Mouse (Mus musculus) thymus, adult 2 months (tissue): ENCODE results near the gene Ddah1. TPM values are rescaled to one million over a fixed set of nuclear protein-coding genes. Genes with fewer than 3 reads are reported as not detected.

Experiments used
- DNase-seq: peaks from one replicate; pipeline ENCODE4 v3.0.0; 2021
- H3K27ac ChIP-seq: fragments of 200-500 bp; 2 replicates; pipeline ENCODE4 v1.5.1; 2012; ENCODE audit warnings: low read length, control low read depth; ENCODE audit not compliant: control insufficient read depth, insufficient read depth
- H3K27me3 ChIP-seq: fragments of 200-500 bp; 2 replicates; pipeline ENCODE4 v1.6.1; 2012; ENCODE audit warnings: mild to moderate bottlenecking, low read length, moderate library complexity, mixed read lengths; ENCODE audit not compliant: control insufficient read depth, insufficient read depth
- H3K36me3 ChIP-seq: fragments of 200-500 bp; 2 replicates; pipeline ENCODE4 v1.6.1; 2012; ENCODE audit warnings: mild to moderate bottlenecking, low read length, moderate library complexity; ENCODE audit not compliant: control insufficient read depth, insufficient read depth
- H3K4me1 ChIP-seq: fragments of 200-500 bp; replicated peaks from 2 replicates; pipeline ENCODE4 v1.6.1; 2012; ENCODE audit warnings: low read length; ENCODE audit not compliant: control insufficient read depth, insufficient read depth
- H3K4me3 ChIP-seq: fragments of 200-500 bp; 2 replicates; pipeline ENCODE4 v1.5.1; 2012; ENCODE audit warnings: mild to moderate bottlenecking, low read length, control low read depth, moderate library complexity; ENCODE audit not compliant: control insufficient read depth, insufficient read depth
- CTCF ChIP-seq: fragments of 200-500 bp; IDR thresholded peaks from 2 replicates; pipeline ENCODE4 v1.5.1; 2012; ENCODE audit warnings: mild to moderate bottlenecking, control low read depth, low read length, moderate library complexity, borderline replicate concordance; ENCODE audit not compliant: control insufficient read depth, poor library complexity, insufficient read depth; ENCODE audit errors: extremely low read depth
- POLR2A ChIP-seq: fragments of 200-500 bp; IDR thresholded peaks from 2 replicates; pipeline ENCODE4 v1.6.1; 2012; ENCODE audit warnings: mild to moderate bottlenecking, low read length, control low read depth, moderate library complexity; ENCODE audit not compliant: control insufficient read depth, poor library complexity, insufficient read depth; ENCODE audit errors: extremely low read depth
- WGBS: fragments of 180-500 bp; shearing (Covaris S2); methylation state at CpG from one replicate; pipeline ENCODE4 v1.1.7; 2018; 5-methylcytosine and 5-hydroxymethylcytosine counted together
- polyA plus RNA-seq: library from polyadenylated mRNA; depleted of rRNA; stranded (reverse); fragments of >200 nt; gene quantifications from 2 replicates; pipeline ENCODE4 v1.2.3, GENCODE M21; 2012

Gene Ddah1
- polyA plus RNA-seq, 1 experiment = 2.9 TPM

DNA sequence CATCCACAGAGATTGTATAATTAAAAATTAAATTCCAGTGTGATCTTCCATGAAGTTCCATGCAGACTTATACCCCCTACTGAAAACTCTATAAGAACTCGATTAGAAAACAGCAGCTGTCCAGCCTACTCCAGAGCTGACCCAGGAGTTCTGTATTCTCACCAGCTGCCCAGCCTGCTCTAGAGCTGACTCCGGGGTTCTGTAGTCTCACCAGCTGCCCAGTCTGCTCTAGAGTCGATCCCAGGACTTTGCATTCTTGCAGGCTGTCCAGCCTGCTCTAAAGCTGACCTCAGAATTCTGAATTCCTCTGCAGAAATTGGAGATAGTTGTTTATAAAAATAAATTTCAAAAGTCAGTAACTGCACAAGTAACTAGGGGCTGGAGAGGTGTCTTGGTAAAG is 40.9 kb downstream of the Ddah1 start:
- no peaks in the 10 kb centered on the region for H3K4me1 ChIP-seq
- WGBS = 62% methylated on average over 3 of the region's 3 CpGs
- no peaks in the 10 kb centered on the region for H3K36me3 ChIP-seq
- no peak overlapping the region for H3K4me3 ChIP-seq
- TF ChIP-seq CTCF = no peak
- no peak for TF ChIP-seq POLR2A
- H3K27ac ChIP-seq = no peak overlapping the region
- H3K27me3 ChIP-seq = no peaks in the 10 kb centered on the region
- no peak for DNase-seq

DNA sequence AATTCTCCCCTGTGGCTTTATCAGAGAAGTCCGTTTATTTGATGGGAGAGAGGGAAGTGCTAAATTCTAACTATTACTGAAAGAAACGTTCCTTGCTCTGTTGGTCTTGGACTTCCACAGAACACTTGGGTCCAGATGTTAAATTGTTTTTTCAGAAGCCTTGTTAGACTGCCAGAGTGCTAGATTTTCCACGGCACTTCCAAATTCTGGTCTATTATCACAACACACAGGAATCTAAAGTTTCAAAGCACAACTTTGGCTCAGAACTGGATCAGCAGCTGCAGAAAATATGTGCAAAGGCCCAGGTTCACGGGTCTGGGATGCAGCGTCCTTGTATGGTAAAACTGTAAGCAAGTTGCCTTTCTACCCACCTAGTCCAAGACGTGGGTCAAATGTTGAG is 43.6 kb downstream of the Ddah1 start:
- no peak for DNase-seq
- 88% methylated on average over 6 of the region's 6 CpGs for WGBS

GRCm38 (mm10) chr3:145805848-145806247 is 47.4 kb downstream of the Ddah1 start:
- 86% methylated on average over 4 of the region's 4 CpGs for WGBS

More for the DNA sequence above, 43.6 kb downstream of the Ddah1 start:
- H3K4me1 ChIP-seq = no peaks in the 10 kb centered on the region
- H3K4me3 ChIP-seq = no peak overlapping the region
- no peak for TF ChIP-seq POLR2A
- TF ChIP-seq CTCF = no peak
- no peaks in the 10 kb centered on the region for H3K27me3 ChIP-seq
- H3K27ac ChIP-seq = no peak overlapping the region
- no peaks in the 10 kb centered on the region for H3K36me3 ChIP-seq

GRCm38 (mm10) chr3:145806502-145806901 is 48.0 kb downstream of the Ddah1 start:
- Histone ChIP-seq H3K36me3 (no peaks in the 10 kb centered on the region), H3K27me3 (no peaks in the 10 kb centered on the region), H3K4me1 (no peaks in the 10 kb centered on the region), H3K4me3 (no peak overlapping the region), H3K27ac (no peak overlapping the region)
- WGBS = 80% methylated on average over 5 of the region's 5 CpGs
- no peak for TF ChIP-seq POLR2A
- no peak for TF ChIP-seq CTCF
- no peak for DNase-seq

More at GRCm38 (mm10) chr3:145805848-145806247, 47.4 kb downstream of the Ddah1 start:
- Histone ChIP-seq H3K4me3 (no peak overlapping the region), H3K27ac (no peak overlapping the region), H3K4me1 (no peaks in the 10 kb centered on the region), H3K36me3 (no peaks in the 10 kb centered on the region), H3K27me3 (no peaks in the 10 kb centered on the region)
- TF ChIP-seq POLR2A (no peak), CTCF (no peak)
- DNase-seq = no peak

GRCm38 (mm10) chr3:145816807-145817206 is 58.3 kb downstream of the Ddah1 start:
- H3K27me3 ChIP-seq = no peaks in the 10 kb centered on the region
- DNase-seq = no peak
- no peak overlapping the region for H3K4me3 ChIP-seq
- no peak for TF ChIP-seq CTCF
- TF ChIP-seq POLR2A = no peak
- H3K27ac ChIP-seq = no peak overlapping the region
- no peaks in the 10 kb centered on the region for H3K4me1 ChIP-seq
- WGBS = 97% methylated on average over 1 of the region's 1 CpGs
- no peaks in the 10 kb centered on the region for H3K36me3 ChIP-seq

DNA sequence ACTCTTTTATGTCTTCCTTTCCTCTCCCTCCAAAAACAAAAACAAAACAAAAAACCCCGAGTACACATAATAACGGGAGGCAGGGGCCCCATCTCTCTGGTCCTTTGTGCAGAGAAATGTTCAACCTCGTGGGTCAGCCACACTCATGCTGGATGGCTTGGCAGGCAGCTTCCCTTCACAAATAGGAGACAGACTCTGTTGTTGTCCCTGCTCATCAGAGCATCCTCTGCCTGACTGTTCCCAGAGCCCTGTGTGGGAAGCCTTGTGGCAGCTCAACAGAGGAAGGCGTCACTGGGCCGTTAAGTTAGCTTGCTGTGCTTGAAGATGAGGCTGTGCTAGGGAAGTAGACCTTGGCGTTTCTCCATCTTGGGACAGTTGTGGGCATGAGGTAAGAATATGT is 58.8 kb downstream of the Ddah1 start:
- H3K27ac ChIP-seq = no peak overlapping the region
- H3K27me3 ChIP-seq = no peaks in the 10 kb centered on the region
- WGBS = 69% methylated on average over 6 of the region's 6 CpGs
- H3K36me3 ChIP-seq = no peaks in the 10 kb centered on the region
- TF ChIP-seq CTCF (no peak), POLR2A (no peak)
- no peak for DNase-seq
- no peaks in the 10 kb centered on the region for H3K4me1 ChIP-seq
- no peak overlapping the region for H3K4me3 ChIP-seq

DNA sequence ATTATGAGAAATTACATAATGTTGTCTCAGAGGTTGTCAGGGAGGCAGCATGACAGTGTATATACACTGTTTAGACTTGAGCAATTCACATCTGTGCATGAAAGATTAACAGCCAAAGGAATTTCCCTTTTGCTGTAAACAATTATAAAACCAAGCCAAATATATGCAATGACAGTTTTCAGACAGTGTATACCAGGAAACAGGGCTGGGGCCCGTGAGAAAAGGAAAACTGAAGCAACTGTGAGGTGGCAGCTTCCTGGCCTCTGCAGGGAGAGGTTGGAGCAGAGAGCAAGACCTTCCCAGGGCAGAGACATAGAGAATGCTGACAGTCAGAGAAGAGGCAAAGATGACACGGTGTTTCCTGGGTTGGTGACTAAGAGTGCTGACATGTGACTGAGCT is 62.0 kb downstream of the Ddah1 start:
- WGBS = 35% methylated on average over 2 of the region's 2 CpGs

More for the DNA sequence above, 62.0 kb downstream of the Ddah1 start:
- Histone ChIP-seq H3K27me3 (no peaks in the 10 kb centered on the region), H3K4me1 (no peaks in the 10 kb centered on the region), H3K27ac (no peak overlapping the region), H3K4me3 (no peak overlapping the region), H3K36me3 (no peaks in the 10 kb centered on the region)
- TF ChIP-seq POLR2A (no peak), CTCF (no peak)
- DNase-seq = no peak
